Mouse (Mus musculus): ENCODE results near the gene Casp12.

Gene Casp12

DNA sequence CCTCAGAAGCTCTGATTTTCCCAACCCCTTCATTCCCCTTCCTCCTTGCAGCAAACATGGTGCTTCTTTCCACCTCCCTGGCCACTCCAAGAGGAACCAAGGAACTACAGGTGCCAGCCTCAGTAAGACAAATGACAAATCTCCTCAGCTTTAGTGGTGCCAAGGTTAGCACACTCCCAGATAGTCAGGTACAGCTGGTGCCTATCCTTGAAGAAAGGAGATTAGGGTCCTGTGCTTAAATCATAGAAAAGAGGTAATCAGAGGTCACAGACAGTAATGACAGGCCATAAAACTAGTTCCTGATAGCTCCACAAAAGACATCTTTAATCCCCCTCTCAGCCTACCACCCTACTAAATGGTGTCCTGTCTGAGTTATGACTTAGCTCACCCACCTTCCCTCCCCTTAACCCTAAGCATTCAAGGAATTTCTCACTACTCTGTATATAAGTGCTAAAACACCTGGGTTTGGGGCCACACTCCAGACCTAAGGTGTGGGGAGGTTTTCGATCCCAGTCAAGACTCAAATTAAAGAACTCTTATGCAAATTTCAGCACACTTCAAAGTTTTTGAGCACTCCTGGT lies 65.8 kb downstream of the Casp12 start:
- Histone ChIP-seq H3K27me3 (ENCODE audit: insufficient read depth, low read length) (no peaks in the 10 kb centered on the region), H3K4me1 (replicated peaks; ENCODE audit: low read depth, low read length) (peaks cover 34% of the 10 kb centered on the region), H3K9me3 (ENCODE audit: low read length) (peaks cover 13% of the 10 kb centered on the region), H3K4me3 (replicated peaks; ENCODE audit: low read length) (no peak overlapping the region), H3K36me3 (ENCODE audit: insufficient read depth, low read length) (no peaks in the 10 kb centered on the region)
- TF ChIP-seq NANOG (IDR thresholded peaks at IDR 0.05; ENCODE audit: borderline replicate concordance, low read length) (no peak), POU5F1 (IDR thresholded peaks at IDR 0.05; ENCODE audit: borderline replicate concordance, low read length) (no peak), CTCF (conservative IDR thresholded peaks at IDR 0.05; ENCODE audit: low read length) (no peak)

GRCm38 (mm10) chr9:5412446-5413111 lies 67.3 kb downstream of the Casp12 start:
- H3K36me3 ChIP-seq (ENCODE audit: insufficient read depth, low read length), result no peaks in the 10 kb centered on the region
- H3K27me3 ChIP-seq (ENCODE audit: insufficient read depth, low read length), result no peaks in the 10 kb centered on the region
- TF ChIP-seq POU5F1 (IDR thresholded peaks at IDR 0.05; ENCODE audit: borderline replicate concordance, low read length) (peak; percentile 93), CTCF (conservative IDR thresholded peaks at IDR 0.05; ENCODE audit: low read length) (no peak)
- H3K9me3 ChIP-seq (ENCODE audit: low read length), result peaks cover 13% of the 10 kb centered on the region
- peaks cover 33% of the 10 kb centered on the region for H3K4me1 ChIP-seq (replicated peaks; ENCODE audit: low read depth, low read length)
- H3K4me3 ChIP-seq (replicated peaks; ENCODE audit: low read length), result no peak overlapping the region

GRCm38 (mm10) chr9:5417871-5418270 lies 72.6 kb downstream of the Casp12 start:
- TF ChIP-seq CTCF (conservative IDR thresholded peaks at IDR 0.05; ENCODE audit: low read length) (no peak), POU5F1 (IDR thresholded peaks at IDR 0.05; ENCODE audit: borderline replicate concordance, low read length) (no peak), NANOG (IDR thresholded peaks at IDR 0.05; ENCODE audit: borderline replicate concordance, low read length) (no peak)
- Histone ChIP-seq H3K9me3 (ENCODE audit: low read length) (peaks cover 9% of the 10 kb centered on the region; the same call in 1 of the 2 replicates), H3K4me3 (replicated peaks; ENCODE audit: low read length) (no peak overlapping the region), H3K4me1 (replicated peaks; ENCODE audit: low read depth, low read length) (peaks cover 7% of the 10 kb centered on the region; the same call in 1 of the 2 replicates), H3K36me3 (ENCODE audit: insufficient read depth, low read length) (no peaks in the 10 kb centered on the region), H3K27me3 (ENCODE audit: insufficient read depth, low read length) (no peaks in the 10 kb centered on the region)
